Mouse (Mus musculus) ES-Bruce4 (cell line): ENCODE measurements around the gene Mroh2a. TPM values are rescaled to one million over a fixed set of nuclear protein-coding genes. Genes with fewer than 3 reads are reported as not detected.

Experiments used
- H3K27ac ChIP-seq: 2 replicates; pipeline ENCODE4 v1.5.1; 2012; ENCODE audit warnings: low read length, inconsistent platforms; ENCODE audit not compliant: insufficient read depth
- H3K27me3 ChIP-seq: 2 replicates; pipeline ENCODE4 v1.6.1; 2012; ENCODE audit warnings: mild to moderate bottlenecking, low read length, inconsistent platforms; ENCODE audit not compliant: control insufficient read depth, poor library complexity, insufficient read depth, severe bottlenecking
- H3K36me3 ChIP-seq: 2 replicates; pipeline ENCODE4 v1.6.1; 2012; ENCODE audit warnings: inconsistent platforms, mild to moderate bottlenecking, low read length, moderate library complexity; ENCODE audit not compliant: control insufficient read depth, poor library complexity, insufficient read depth, severe bottlenecking
- H3K4me1 ChIP-seq: one replicate; pipeline ENCODE4 v1.8.1; 2011; ENCODE audit warnings: low read length; ENCODE audit not compliant: control insufficient read depth, insufficient read depth
- H3K4me3 ChIP-seq: 2 replicates; pipeline ENCODE4 v1.5.1; 2011; ENCODE audit warnings: low read depth, mild to moderate bottlenecking, low read length
- H3K9ac ChIP-seq: 2 replicates; pipeline ENCODE4 v1.6.1; 2012; ENCODE audit warnings: low read depth, mild to moderate bottlenecking, inconsistent platforms; ENCODE audit not compliant: poor library complexity, severe bottlenecking
- H3K9me3 ChIP-seq: replicated peaks from 2 replicates; pipeline ENCODE4 v1.6.1; 2012; ENCODE audit warnings: mild to moderate bottlenecking, low read length, inconsistent platforms; ENCODE audit not compliant: control insufficient read depth, poor library complexity, insufficient read depth, severe bottlenecking
- CTCF ChIP-seq: IDR thresholded peaks from one replicate; pipeline ENCODE4 v1.8.1; 2011; ENCODE audit warnings: low read depth, low read length
- EP300 ChIP-seq: IDR thresholded peaks from 2 replicates; pipeline ENCODE4 v1.6.1; 2011; ENCODE audit warnings: low read depth, low read length; ENCODE audit not compliant: insufficient read depth
- POLR2A ChIP-seq: IDR thresholded peaks from one replicate; pipeline ENCODE4 v1.8.1; 2011; ENCODE audit warnings: low read length; ENCODE audit not compliant: insufficient read depth
- polyA plus RNA-seq: library from polyadenylated mRNA; stranded (reverse); fragments of >200 nt; gene quantifications from 2 replicates; pipeline ENCODE4 v1.2.4, GENCODE M21; 2011; ENCODE audit warnings: low read depth; ENCODE audit not compliant: missing spikeins, insufficient read depth, insufficient read length

The Mroh2a gene
- polyA plus RNA-seq, 1 experiment: not detected

DNA sequence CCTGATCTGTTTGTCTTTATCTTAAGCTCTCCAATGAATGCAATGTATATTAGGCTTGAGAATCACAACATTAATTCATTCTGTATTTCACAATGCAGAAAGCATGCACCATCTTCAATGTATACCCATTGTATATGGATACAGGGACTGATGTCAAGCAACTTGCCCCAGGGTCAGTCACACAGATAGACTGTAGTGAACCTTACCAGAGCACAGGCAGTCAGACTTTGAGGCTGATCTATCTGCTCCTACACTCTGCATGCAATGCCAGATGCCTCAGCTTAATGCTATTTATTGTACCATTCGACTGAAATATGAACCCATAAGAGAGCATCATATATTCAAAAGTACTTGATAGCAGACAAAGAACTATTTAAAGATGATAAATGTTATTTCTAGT is 63.7 kb downstream of the Mroh2a start:
- no peaks in the 10 kb centered on the region for H3K27me3 ChIP-seq
- no peaks in the 10 kb centered on the region for H3K36me3 ChIP-seq
- TF ChIP-seq CTCF (no peak), EP300 (no peak), POLR2A (no peak)
- no peak overlapping the region for H3K9ac ChIP-seq
- no peaks in the 10 kb centered on the region for H3K9me3 ChIP-seq
- no peak overlapping the region for H3K4me3 ChIP-seq
- no peaks in the 10 kb centered on the region for H3K4me1 ChIP-seq
- no peak overlapping the region for H3K27ac ChIP-seq

DNA sequence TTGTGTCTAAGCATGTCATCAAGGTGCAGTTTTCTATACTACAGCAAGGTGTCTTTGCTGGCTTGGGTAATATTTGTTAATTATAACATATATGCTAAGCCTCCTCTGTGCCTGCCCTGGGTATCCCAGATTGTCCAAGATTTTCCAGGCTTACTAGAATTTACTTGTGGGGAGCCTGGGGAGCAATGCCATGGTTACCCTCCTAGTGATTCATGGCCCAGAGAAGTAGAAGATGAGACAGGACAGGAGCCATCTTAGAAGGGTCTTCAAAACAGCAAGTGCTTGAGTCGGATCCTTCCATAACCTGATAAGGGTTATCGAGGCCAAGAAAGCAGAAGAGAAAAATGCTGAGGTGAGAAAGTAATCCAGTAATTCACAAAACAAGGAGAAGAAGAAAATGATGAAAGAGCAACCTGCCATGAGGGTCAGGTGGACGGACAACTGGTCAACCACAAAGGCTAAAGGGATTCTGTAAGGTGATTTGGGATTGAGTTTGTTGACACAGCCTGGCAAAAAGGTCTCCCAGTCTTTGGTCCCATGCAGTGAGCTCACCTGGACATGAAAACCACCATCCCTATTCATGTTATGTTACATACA is 64.7 kb downstream of the Mroh2a start:
- Histone ChIP-seq H3K9me3 (no peaks in the 10 kb centered on the region), H3K9ac (no peak overlapping the region), H3K4me3 (no peak overlapping the region), H3K4me1 (no peaks in the 10 kb centered on the region), H3K27me3 (no peaks in the 10 kb centered on the region), H3K36me3 (no peaks in the 10 kb centered on the region), H3K27ac (no peak overlapping the region)
- no peak for TF ChIP-seq CTCF
- TF ChIP-seq EP300: no peak
- TF ChIP-seq POLR2A: no peak

DNA sequence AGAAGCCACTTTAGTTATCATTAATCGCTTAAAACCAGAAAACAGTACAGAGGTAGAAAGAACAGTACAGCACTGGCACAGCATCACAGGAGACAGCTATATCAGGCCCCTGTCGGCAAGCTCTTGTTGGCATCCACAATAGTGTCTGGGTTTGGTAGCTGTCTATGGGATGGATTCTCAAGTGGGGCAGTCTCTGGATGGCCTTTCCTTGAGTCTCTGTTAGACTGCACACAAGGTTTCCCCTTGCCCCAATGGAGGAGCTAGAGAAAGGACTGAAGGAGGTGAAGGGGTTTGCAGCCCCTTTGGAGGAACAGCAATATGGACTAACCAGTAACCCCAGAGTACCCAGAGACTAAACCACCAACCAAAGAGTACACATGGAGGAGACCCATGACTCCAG is 65.3 kb downstream of the Mroh2a start:
- no peak overlapping the region for H3K27ac ChIP-seq

DNA sequence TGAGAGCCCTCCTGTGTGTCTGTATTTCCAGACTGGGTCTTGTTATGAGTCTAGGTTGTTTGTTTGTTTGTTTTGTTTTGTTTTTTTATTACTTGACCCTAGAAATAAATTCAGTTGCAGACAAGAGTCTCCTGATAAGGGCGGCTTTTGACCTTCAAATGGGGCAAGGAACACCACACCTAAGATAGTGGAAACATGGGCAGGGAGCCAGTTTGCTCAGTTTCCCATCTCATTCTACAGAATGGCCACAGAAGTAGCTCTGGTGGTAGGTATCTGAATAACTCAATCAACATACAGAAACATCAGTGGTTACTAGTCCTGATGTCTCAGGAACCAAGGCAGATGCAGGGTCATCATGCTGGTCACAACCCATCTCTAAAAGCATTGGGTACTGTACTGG is 67.9 kb downstream of the Mroh2a start:
- Histone ChIP-seq H3K4me3 (no peak overlapping the region), H3K27ac (no peak overlapping the region), H3K27me3 (no peaks in the 10 kb centered on the region), H3K4me1 (no peaks in the 10 kb centered on the region), H3K36me3 (no peaks in the 10 kb centered on the region), H3K9ac (no peak overlapping the region), H3K9me3 (no peaks in the 10 kb centered on the region)
- TF ChIP-seq EP300 (no peak), POLR2A (no peak), CTCF (no peak)

More for the DNA sequence above, 65.3 kb downstream of the Mroh2a start:
- Histone ChIP-seq H3K9me3 (no peaks in the 10 kb centered on the region), H3K9ac (no peak overlapping the region), H3K4me3 (no peak overlapping the region), H3K27me3 (no peaks in the 10 kb centered on the region), H3K36me3 (no peaks in the 10 kb centered on the region), H3K4me1 (no peaks in the 10 kb centered on the region)
- TF ChIP-seq CTCF (no peak), POLR2A (no peak), EP300 (no peak)

DNA sequence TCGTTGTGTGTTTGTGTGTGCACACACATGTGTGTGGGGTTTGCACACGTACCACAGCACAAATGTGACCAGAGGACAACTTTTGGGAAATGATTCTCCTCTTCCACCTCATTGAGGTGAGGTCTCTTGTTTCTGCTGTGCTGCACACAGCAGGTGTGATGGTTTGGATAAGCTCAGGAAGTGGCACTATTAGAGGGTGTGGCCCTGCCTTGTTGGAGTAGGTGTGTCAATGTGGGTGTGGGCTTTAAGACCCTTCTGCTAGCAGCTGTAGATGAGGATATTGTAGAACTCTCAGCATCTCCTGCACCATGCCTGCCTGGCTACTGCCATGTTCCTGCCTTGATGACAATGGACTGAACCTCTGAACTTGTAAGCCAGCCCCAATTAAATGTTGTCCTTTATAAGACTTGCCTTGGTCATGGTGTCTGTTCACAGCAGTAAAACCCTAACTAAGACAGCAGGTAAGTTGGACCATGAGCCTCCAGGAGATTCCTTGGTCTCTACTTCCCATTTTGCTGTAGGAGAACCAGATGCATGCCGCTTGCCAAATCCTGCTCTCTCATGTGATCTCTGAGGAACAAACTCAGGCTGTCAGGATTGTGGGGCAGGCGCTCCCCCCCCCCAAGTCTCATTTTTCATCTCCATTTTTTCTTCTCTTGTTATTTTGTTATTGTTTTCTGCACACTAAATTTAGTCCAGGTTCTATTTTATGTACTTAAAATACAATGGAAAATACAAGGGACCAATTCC is 69.6 kb downstream of the Mroh2a start:
- H3K36me3 ChIP-seq: no peaks in the 10 kb centered on the region
- H3K9me3 ChIP-seq: no peaks in the 10 kb centered on the region
- H3K4me3 ChIP-seq: no peak overlapping the region

More for the DNA sequence above, 69.6 kb downstream of the Mroh2a start:
- Histone ChIP-seq H3K9ac (no peak overlapping the region), H3K27me3 (no peaks in the 10 kb centered on the region), H3K27ac (no peak overlapping the region), H3K4me1 (no peaks in the 10 kb centered on the region)
- no peak for TF ChIP-seq CTCF
- TF ChIP-seq EP300: no peak
- TF ChIP-seq POLR2A: no peak
